ENCODE assay signal across 23 mouse cellular contexts in genomic region chr13:41091271-41091670, GRCm38 (mm10). TPM values are rescaled to one million over a fixed set of nuclear protein-coding genes. Genes with fewer than 3 reads are reported as not detected.
DNase-seq lines count a peak whose midpoint lies in the region; ATAC-seq and TF ChIP-seq lines count a peak whose summit lies in the region.
"Had no signal": no experiment of that assay in that cellular context is flagged by ENCODE, and none has a peak within 500 bp of the region (broad histone marks: within the 10 kb centered on the region; RNA-seq: fewer than 3 reads in every experiment).

No protein-coding gene starts in this region.

- H3K4me2 ChIP-seq in kidney, postnatal 0 days (ENCODE audit: low read length) = 0 out of 2 replicates have a peak overlapping the region, but pooled peaks have one; percentile 8
- peak overlapping the region; percentile 18; the same call in 1 of the 2 replicates for H3K4me2 ChIP-seq in hindbrain, embryonic 13.5 days
- H3K4me2 ChIP-seq in liver, postnatal 0 days (ENCODE audit: low read depth, low read length) = no peak overlapping the region
- no peak overlapping the region for H3K4me2 ChIP-seq in intestine, embryonic 15.5 days (replicated peaks)
- H3K4me2 ChIP-seq: embryonic facial prominence, embryonic 13.5 days; forebrain, embryonic 12.5 days; heart, embryonic 15.5 days; midbrain, embryonic 13.5 days; neural tube, embryonic 13.5 days had no signal

- H3K4me1 ChIP-seq in kidney, postnatal 0 days (replicated peaks; ENCODE audit: insufficient read depth, low read length) = no peaks in the 10 kb centered on the region
- no peaks in the 10 kb centered on the region for H3K4me1 ChIP-seq in kidney, adult 2 months (ENCODE audit: control insufficient read depth, insufficient read depth, low read length)
- peaks cover 0 to 7% of the 10 kb centered on the region in 2 experiments; a peak in 2 of 4 replicates for H3K4me1 ChIP-seq in ES-E14 (ENCODE audit: control insufficient read depth in 2 of 2, insufficient read depth in 2 of 2, low read length in 2 of 2, poor library complexity in 1 of 2)
- peaks cover 4% of the 10 kb centered on the region; the same call in 1 of the 2 replicates for H3K4me1 ChIP-seq in hindbrain, embryonic 13.5 days (replicated peaks)
- no peaks in the 10 kb centered on the region for H3K4me1 ChIP-seq in liver, postnatal 0 days (ENCODE audit: insufficient read depth)
- no peaks in the 10 kb centered on the region; the same call in 1 of the 2 replicates for H3K4me1 ChIP-seq in intestine, embryonic 15.5 days (replicated peaks)
- H3K4me1 ChIP-seq: embryonic facial prominence, embryonic 13.5 days; heart, embryonic 15.5 days; midbrain, embryonic 13.5 days; neural tube, embryonic 13.5 days had no signal

- TF ChIP-seq POLR2A in kidney, adult 2 months (IDR thresholded peaks at IDR 0.05; ENCODE audit: low read depth, low read length) = no peak

- no peak overlapping the region for H3K27ac ChIP-seq in kidney, postnatal 0 days
- H3K27ac ChIP-seq in kidney, adult 2 months (ENCODE audit: insufficient read depth, low read depth, low read length) = no peak overlapping the region
- H3K27ac ChIP-seq in ES-E14 (ENCODE audit: insufficient read depth, low read depth, low read length, poor library complexity, severe bottlenecking) = no peak overlapping the region
- H3K27ac ChIP-seq in hindbrain, embryonic 13.5 days = no peak overlapping the region
- no peak overlapping the region for H3K27ac ChIP-seq in liver, postnatal 0 days (ENCODE audit: low read depth)
- no peak overlapping the region for H3K27ac ChIP-seq in intestine, embryonic 15.5 days
- H3K27ac ChIP-seq: embryonic facial prominence, embryonic 13.5 days; forebrain, embryonic 12.5 days; gastrocnemius, adult 2 months; heart, embryonic 15.5 days; midbrain, embryonic 13.5 days; neural tube, embryonic 13.5 days had no signal

- TF ChIP-seq CTCF in kidney, postnatal 0 days (IDR thresholded peaks at IDR 0.05; ENCODE audit: low read depth) = no peak
- no peak for TF ChIP-seq CTCF in kidney, adult 2 months (conservative IDR thresholded peaks at IDR 0.05; ENCODE audit: insufficient read depth, insufficient read length, low read depth, low read length)
- no peak for TF ChIP-seq CTCF in liver, postnatal 0 days (IDR thresholded peaks at IDR 0.05; ENCODE audit: low read depth)

- TF ChIP-seq EP300 in liver, postnatal 0 days (IDR thresholded peaks at IDR 0.05; ENCODE audit: low read depth) = no peak

- H3K27me3 ChIP-seq in kidney, postnatal 0 days (ENCODE audit: insufficient read depth, low read length) = no peaks in the 10 kb centered on the region
- no peaks in the 10 kb centered on the region; the same call in 1 of the 2 replicates for H3K27me3 ChIP-seq in kidney, adult 2 months (replicated peaks; ENCODE audit: control insufficient read depth, insufficient read depth, low read length)
- no peaks in the 10 kb centered on the region for H3K27me3 ChIP-seq in hindbrain, embryonic 13.5 days
- H3K27me3 ChIP-seq in liver, postnatal 0 days (ENCODE audit: insufficient read depth, low read length) = 0 out of 2 replicates have a peak, but pooled peaks cover 2% of the 10 kb centered on the region
- H3K27me3 ChIP-seq in intestine, embryonic 15.5 days (replicated peaks) = no peaks in the 10 kb centered on the region
- H3K27me3 ChIP-seq: midbrain, embryonic 13.5 days; neural tube, embryonic 13.5 days had no signal

- 36% methylated on average over 10 of the region's 10 CpGs for WGBS in kidney, postnatal 0 days
- WGBS in kidney, adult 2 months = 39% methylated on average over 10 of the region's 10 CpGs
- 25% methylated on average over 10 of the region's 10 CpGs for WGBS in hindbrain, embryonic 13.5 days
- WGBS in liver, postnatal 0 days (ENCODE audit: insufficient replicate concordance) = 29% methylated on average over 10 of the region's 10 CpGs
- WGBS in intestine, embryonic 15.5 days = 28% methylated on average over 10 of the region's 10 CpGs

- in situ Hi-C loops in ES-E14 (cut with MboI; ENCODE audit: low sequenced_read_pairs in 2 of 2, unreplicated experiment in 2 of 2) = loop anchor here (10.0 to 25.0 kb wide), 2 partner anchors 146 to 246 kb away; partner anchors contain the start of gene Smim13 (in 1 of the 2)

- H3K4me3 ChIP-seq in kidney, postnatal 0 days (replicated peaks; ENCODE audit: low read depth, low read length) = no peak overlapping the region
- H3K4me3 ChIP-seq in kidney, adult 2 months (ENCODE audit: insufficient read depth, low read depth, low read length) = no peak overlapping the region
- peak overlapping the region; percentile 30 to 51 for H3K4me3 ChIP-seq in ES-E14 (ENCODE audit: insufficient read depth in 1 of 2, low read depth in 1 of 2, low read length in 2 of 2, poor library complexity in 1 of 2, severe bottlenecking in 1 of 2)
- H3K4me3 ChIP-seq in hindbrain, embryonic 13.5 days = no peak overlapping the region
- H3K4me3 ChIP-seq in liver, postnatal 0 days (ENCODE audit: low read depth, low read length) = no peak overlapping the region
- H3K4me3 ChIP-seq in intestine, embryonic 15.5 days (replicated peaks) = no peak overlapping the region
- H3K4me3 ChIP-seq: embryonic facial prominence, embryonic 13.5 days; forebrain, embryonic 12.5 days; gastrocnemius, adult 2 months; heart, embryonic 15.5 days; midbrain, embryonic 13.5 days; neural tube, embryonic 13.5 days had no signal

- no peak for DNase-seq in kidney, postnatal 0 days (ENCODE audit: low spot score)
- no peak for DNase-seq in kidney, adult 2 months
- DNase-seq in ES-E14 (ENCODE audit: low read depth, low spot score) = peak; percentile 55
- no peak for DNase-seq in liver, postnatal 0 days
- DNase-seq in right cerebral cortex, postnatal 14 days = no peak
- DNase-seq in layer of hippocampus, postnatal 25 days (ENCODE audit: extremely low spot score in 1 of 2, low spot score in 1 of 2) = no peak
- DNase-seq: cerebellum, adult 9-10 months; gastrocnemius, adult 2 months; kidney, postnatal 36 days; right cerebral cortex, adult 18-20 months; thymus, postnatal 4 days had no signal

- H3K9ac ChIP-seq in kidney, postnatal 0 days (ENCODE audit: low read depth, low read length) = no peak overlapping the region
- H3K9ac ChIP-seq in ES-E14 (ENCODE audit: insufficient read depth, low read depth, low read length, poor library complexity, severe bottlenecking) = no peak overlapping the region
- H3K9ac ChIP-seq in hindbrain, embryonic 13.5 days = no peak overlapping the region
- no peak overlapping the region for H3K9ac ChIP-seq in liver, postnatal 0 days (replicated peaks)
- H3K9ac ChIP-seq in intestine, embryonic 15.5 days = no peak overlapping the region
- H3K9ac ChIP-seq: embryonic facial prominence, embryonic 13.5 days; forebrain, embryonic 12.5 days; heart, embryonic 15.5 days; midbrain, embryonic 13.5 days; neural tube, embryonic 13.5 days had no signal

- no peaks in the 10 kb centered on the region for H3K36me3 ChIP-seq in kidney, postnatal 0 days (ENCODE audit: insufficient read depth, low read length)
- H3K36me3 ChIP-seq in kidney, adult 2 months (ENCODE audit: control insufficient read depth, insufficient read depth, low read length) = no peaks in the 10 kb centered on the region
- H3K36me3 ChIP-seq in ES-E14 (ENCODE audit: control insufficient read depth, insufficient read depth, low read length, poor library complexity, severe bottlenecking) = no peaks in the 10 kb centered on the region
- H3K36me3 ChIP-seq in hindbrain, embryonic 13.5 days = no peaks in the 10 kb centered on the region
- H3K36me3 ChIP-seq in liver, postnatal 0 days (replicated peaks; ENCODE audit: insufficient read depth, low read length) = no peaks in the 10 kb centered on the region
- H3K36me3 ChIP-seq in intestine, embryonic 15.5 days = no peaks in the 10 kb centered on the region
- H3K36me3 ChIP-seq: embryonic facial prominence, embryonic 13.5 days; forebrain, embryonic 12.5 days; heart, embryonic 15.5 days; midbrain, embryonic 13.5 days; neural tube, embryonic 13.5 days had no signal

- no peak for ATAC-seq in kidney, postnatal 0 days (replicated peaks; ENCODE audit: low FRiP score, low read depth)
- ATAC-seq in hindbrain, embryonic 13.5 days (ENCODE audit: low FRiP score) = no peak
- peak; percentile 75 for ATAC-seq in liver, postnatal 0 days
- ATAC-seq in intestine, embryonic 15.5 days = no peak
- ATAC-seq: intestine, embryonic 16.5 days; midbrain, embryonic 13.5 days had no signal

- H3K9me3 ChIP-seq in kidney, postnatal 0 days (replicated peaks; ENCODE audit: low read length) = no peaks in the 10 kb centered on the region
- no peaks in the 10 kb centered on the region for H3K9me3 ChIP-seq in ES-E14 (ENCODE audit: control insufficient read depth, insufficient read depth, low read depth, low read length)
- H3K9me3 ChIP-seq in hindbrain, embryonic 13.5 days = no peaks in the 10 kb centered on the region
- no peaks in the 10 kb centered on the region for H3K9me3 ChIP-seq in liver, postnatal 0 days (ENCODE audit: low read length)
- no peaks in the 10 kb centered on the region for H3K9me3 ChIP-seq in intestine, embryonic 15.5 days
- H3K9me3 ChIP-seq: embryonic facial prominence, embryonic 13.5 days; forebrain, embryonic 12.5 days; heart, embryonic 15.5 days; midbrain, embryonic 13.5 days; neural tube, embryonic 13.5 days had no signal

RNA-seq across cellular contexts. Expression of gene Mak, which starts 11.8 kb away (rescaled TPM):
- 0.37 and 0.66 TPM in 2 replicates for polyA plus RNA-seq in kidney, postnatal 0 days (2015; fragmentation: Nextera tagmentation; extraction: Ambion mirVana)
- 0.03 TPM in 1 of 2 replicates, not detected in the other for polyA plus RNA-seq in kidney, adult 2 months (2012; rRNA removed)
- total RNA-seq in ES-E14 (2012; rRNA removed) = 0.54 and 0.79 TPM in 2 replicates
- polyA plus RNA-seq in hindbrain, embryonic 13.5 days (2015; fragmentation: Nextera tagmentation; extraction: Ambion mirVana) = 0.84 and 1.2 TPM in 2 replicates
- 0.04 and 0.08 TPM in 2 replicates for polyA plus RNA-seq in liver, postnatal 0 days (2015; fragmentation: Nextera tagmentation; extraction: Ambion mirVana)
- polyA plus RNA-seq in intestine, embryonic 15.5 days (2015; fragmentation: Nextera tagmentation; extraction: Ambion mirVana) = 0.14 and 0.31 TPM in 2 replicates
- total RNA-seq in layer of hippocampus, postnatal 25 days (2021) = 1 to 10 TPM in 1 of 2 experiments, under 1 TPM in 1; 0.71 to 1.4 TPM
- total RNA-seq: gastrocnemius, adult 2 months had no signal
- polyA plus RNA-seq: C2C12 had no signal

RNA-seq across cellular contexts. Expression of gene Gcm2, which starts 19.6 kb away (rescaled TPM):
- not detected in 2 replicates for polyA plus RNA-seq in kidney, postnatal 0 days (2015; fragmentation: Nextera tagmentation; extraction: Ambion mirVana)
- not detected in 2 replicates for polyA plus RNA-seq in kidney, adult 2 months (2012; rRNA removed)
- 0.37 and 0.40 TPM in 2 replicates for total RNA-seq in ES-E14 (2012; rRNA removed)
- polyA plus RNA-seq in hindbrain, embryonic 13.5 days (2015; fragmentation: Nextera tagmentation; extraction: Ambion mirVana) = not detected in 2 replicates
- polyA plus RNA-seq in liver, postnatal 0 days (2015; fragmentation: Nextera tagmentation; extraction: Ambion mirVana) = not detected in 2 replicates
- polyA plus RNA-seq in intestine, embryonic 15.5 days (2015; fragmentation: Nextera tagmentation; extraction: Ambion mirVana) = 0.06 TPM in 1 of 2 replicates, not detected in the other
- total RNA-seq in layer of hippocampus, postnatal 25 days (2021) = not detected
- total RNA-seq: adrenal gland, adult 18-20 months; gastrocnemius, adult 2 months; left cerebral cortex, adult 18-20 months had no signal
- polyA plus RNA-seq: C2C12; embryonic facial prominence, embryonic 13.5 days; forebrain, embryonic 12.5 days; heart, embryonic 15.5 days; intestine, embryonic 16.5 days; liver, embryonic 16.5 days; midbrain, embryonic 13.5 days; neural tube, embryonic 13.5 days had no signal

RNA-seq across cellular contexts. Expression of gene Sycp2l, which starts 22.8 kb away (rescaled TPM):
- not detected in 2 replicates for polyA plus RNA-seq in kidney, postnatal 0 days (2015; fragmentation: Nextera tagmentation; extraction: Ambion mirVana)
- not detected in 2 replicates for polyA plus RNA-seq in kidney, adult 2 months (2012; rRNA removed)
- 0.85 and 2.0 TPM in 2 replicates for total RNA-seq in ES-E14 (2012; rRNA removed)
- not detected in 2 replicates for polyA plus RNA-seq in hindbrain, embryonic 13.5 days (2015; fragmentation: Nextera tagmentation; extraction: Ambion mirVana)
- not detected in 2 replicates for polyA plus RNA-seq in liver, postnatal 0 days (2015; fragmentation: Nextera tagmentation; extraction: Ambion mirVana)
- 0.13 and 0.23 TPM in 2 replicates for polyA plus RNA-seq in intestine, embryonic 15.5 days (2015; fragmentation: Nextera tagmentation; extraction: Ambion mirVana)
- not detected for total RNA-seq in layer of hippocampus, postnatal 25 days (2021)
- total RNA-seq: adrenal gland, adult 18-20 months; gastrocnemius, adult 2 months had no signal
- polyA plus RNA-seq: C2C12; forebrain, embryonic 12.5 days; heart, embryonic 15.5 days; liver, embryonic 16.5 days; midbrain, embryonic 13.5 days; neural tube, embryonic 13.5 days had no signal

Comparison
In these comparisons a context has a peak if more than half of its experiments do, and no peak if none do; other contexts are left out.
1. H3K4me2 ChIP-seq: peak in kidney, postnatal 0 days (single experiment) and hindbrain, embryonic 13.5 days (single experiment); none in liver, postnatal 0 days (single experiment) and intestine, embryonic 15.5 days (single experiment).
2. H3K4me3 ChIP-seq: peak in ES-E14 (2 of 2); none in kidney, postnatal 0 days (single experiment), kidney, adult 2 months (single experiment), hindbrain, embryonic 13.5 days (single experiment), liver, postnatal 0 days (single experiment) and intestine, embryonic 15.5 days (single experiment).